Mouse (Mus musculus): Measurements from ENCODE around the gene Strn4.

Strn4 gene

GRCm38 (mm10) chr7:16810920-16811648 is 4.6 kb upstream of the Strn4 start:
- no peak for DNase-seq (ENCODE audit: extremely low read depth, low read depth)

GRCm38 (mm10) chr7:16811649-16812070 is 4.0 kb upstream of the Strn4 start:
- no peak for DNase-seq (ENCODE audit: extremely low read depth, low read depth)

DNA sequence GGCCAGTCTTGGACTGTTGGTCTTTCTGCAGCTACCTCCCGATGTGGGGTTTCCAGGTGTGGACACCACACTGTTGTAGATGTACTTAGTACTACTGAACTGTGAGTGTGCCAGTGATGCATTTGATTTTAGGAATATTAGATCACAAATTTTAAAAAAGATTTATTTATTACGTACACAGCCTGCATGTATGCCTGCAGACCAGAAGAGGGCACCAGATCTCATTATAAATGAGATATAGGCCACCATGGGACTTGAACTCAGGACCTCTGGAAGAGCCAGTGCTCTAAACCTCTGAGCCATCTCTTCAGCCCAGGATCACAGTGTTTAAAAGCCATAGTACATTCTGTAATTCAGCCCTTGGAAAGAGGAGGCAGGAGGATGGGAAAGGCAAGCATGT is 3.2 kb upstream of the Strn4 start:
- no peak for DNase-seq (ENCODE audit: extremely low read depth, low read depth)

- DNase-seq (ENCODE audit: extremely low read depth, low read depth): no peak
Observed at GRCm38 (mm10) chr7:16816078-16816474, 387 bp downstream of the Strn4 start.

GRCm38 (mm10) chr7:16816475-16817122 is 910 bp downstream of the Strn4 start, which contains the start of gene Fkrp:
Fkrp (minus strand) TSS chr7:16816732.
- no peak for DNase-seq (ENCODE audit: extremely low read depth, low read depth)

DNA sequence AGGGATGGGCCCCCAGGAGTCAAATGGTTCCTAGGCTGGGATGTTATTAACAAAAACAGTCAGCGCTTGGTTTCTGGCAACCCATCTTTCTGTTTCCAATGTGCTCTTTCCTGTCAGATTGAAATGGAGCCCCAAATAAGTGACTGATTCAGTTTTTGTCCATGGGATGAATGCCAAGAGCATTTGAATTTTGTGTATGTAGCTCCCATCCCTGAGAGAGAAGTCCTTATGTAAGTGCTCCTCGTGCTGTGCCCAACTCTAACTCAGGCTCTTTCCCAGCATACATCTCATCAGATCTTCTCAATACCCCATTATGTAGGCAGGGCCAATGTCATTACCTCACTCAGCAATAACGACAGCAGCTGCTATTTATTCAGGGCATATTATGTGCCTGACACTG is 2.0 kb downstream of the Strn4 start:
- no peak for DNase-seq (ENCODE audit: extremely low read depth, low read depth)

- DNase-seq (ENCODE audit: extremely low read depth, low read depth): no peak
Observed at GRCm38 (mm10) chr7:16819794-16820193, 4.1 kb downstream of the Strn4 start.

- DNase-seq (ENCODE audit: extremely low read depth, low read depth): no peak
Observed at GRCm38 (mm10) chr7:16820271-16820763, 4.6 kb downstream of the Strn4 start.

DNA sequence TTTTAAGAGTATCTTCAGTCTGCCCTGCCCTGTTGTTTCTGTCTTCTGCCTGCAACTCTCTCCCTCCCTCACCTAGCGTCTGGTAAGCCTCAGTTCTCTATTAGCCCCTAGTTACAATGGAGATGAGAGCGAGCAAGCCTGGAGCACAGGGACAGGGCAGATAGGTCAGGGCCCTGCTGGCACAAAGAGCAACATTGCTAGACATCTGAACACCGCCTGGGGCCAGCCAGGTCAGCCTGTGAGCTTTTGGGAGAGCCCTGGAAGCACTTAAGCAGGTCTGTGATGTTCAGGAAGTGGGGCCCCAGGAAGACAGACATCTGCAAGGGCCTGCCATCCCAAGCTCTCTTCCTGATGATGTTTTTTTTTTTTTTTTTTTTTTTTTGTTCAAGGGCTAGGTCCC is 5.4 kb downstream of the Strn4 start:
- DNase-seq (ENCODE audit: extremely low read depth, low read depth): no peak

GRCm38 (mm10) chr7:16821669-16822101 is 6.0 kb downstream of the Strn4 start:
- no peak for DNase-seq (ENCODE audit: extremely low read depth, low read depth)

DNA sequence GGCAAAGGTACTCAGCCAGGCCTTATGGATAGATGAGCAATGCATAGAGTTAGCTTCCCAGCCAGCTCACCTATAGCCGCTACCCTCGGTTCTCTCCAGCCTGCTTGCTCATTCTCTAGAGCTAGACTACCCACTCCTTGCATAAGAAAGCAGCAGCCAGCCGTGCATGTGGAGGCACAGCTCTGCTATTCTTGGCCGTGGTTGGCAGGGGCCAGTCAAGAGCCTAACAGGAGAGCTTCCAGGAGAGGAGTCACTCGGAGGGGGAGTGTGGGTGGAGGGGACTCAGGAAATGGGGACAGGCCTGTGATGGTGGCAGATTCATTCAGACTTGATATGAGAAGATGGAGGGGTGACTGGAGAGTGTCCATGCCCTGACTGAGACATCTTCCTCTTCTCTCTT is 8.0 kb downstream of the Strn4 start:
- DNase-seq (ENCODE audit: extremely low read depth, low read depth): no peak

- no peak for DNase-seq (ENCODE audit: extremely low read depth, low read depth)
Observed at GRCm38 (mm10) chr7:16825785-16826184, 10.1 kb downstream of the Strn4 start.

GRCm38 (mm10) chr7:16826571-16826970 is 10.9 kb downstream of the Strn4 start:
- no peak for DNase-seq (ENCODE audit: extremely low read depth, low read depth)

- no peak for DNase-seq (ENCODE audit: extremely low read depth, low read depth)
Observed at GRCm38 (mm10) chr7:16827274-16827673, 11.6 kb downstream of the Strn4 start.

GRCm38 (mm10) chr7:16830449-16830848 is 14.8 kb downstream of the Strn4 start:
- DNase-seq (ENCODE audit: extremely low read depth, low read depth): no peak

DNA sequence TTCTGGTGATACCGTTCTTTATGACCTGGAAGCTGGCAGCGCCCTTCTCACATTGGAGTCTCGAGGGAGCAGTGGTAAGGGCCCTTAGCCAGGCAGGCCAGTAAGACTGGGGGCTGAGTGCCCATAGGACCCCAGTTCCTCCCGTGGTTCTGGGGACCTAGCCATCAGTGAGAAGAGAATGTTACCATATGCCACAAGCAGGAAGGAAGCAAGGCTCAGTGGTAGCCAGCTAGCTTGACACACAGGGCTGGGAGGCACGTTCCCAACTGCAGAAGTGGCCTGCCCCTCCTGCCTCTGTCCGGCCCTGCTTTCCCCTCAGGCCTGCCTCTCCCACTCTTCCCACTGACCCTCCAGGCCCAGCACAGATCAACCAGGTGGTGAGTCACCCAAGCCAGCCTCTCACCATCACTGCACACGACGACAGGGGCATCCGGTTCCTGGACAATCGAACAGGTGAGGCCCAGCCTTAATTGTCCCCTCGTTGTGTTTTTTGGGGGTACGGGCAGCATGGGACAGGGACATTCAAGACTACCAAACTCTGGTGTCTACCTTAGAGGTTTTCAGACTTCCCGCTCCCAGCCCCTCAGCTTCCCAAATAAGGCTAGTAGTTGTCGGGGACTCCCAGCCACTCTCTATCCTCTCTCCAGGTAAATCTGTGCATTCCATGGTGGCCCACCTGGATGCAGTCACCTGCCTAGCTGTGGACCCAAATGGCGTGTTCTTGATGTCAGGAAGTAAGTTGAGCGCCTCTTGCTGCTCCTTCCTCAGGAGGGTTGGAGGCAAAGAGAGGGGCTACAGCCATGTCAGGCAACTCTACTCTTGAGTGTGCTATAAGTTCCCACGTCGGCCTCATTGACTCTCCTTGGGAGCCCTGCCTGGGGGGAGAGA is 22.5 kb downstream of the Strn4 start:
- DNase-seq (ENCODE audit: extremely low read depth, low read depth): no peak

DNA sequence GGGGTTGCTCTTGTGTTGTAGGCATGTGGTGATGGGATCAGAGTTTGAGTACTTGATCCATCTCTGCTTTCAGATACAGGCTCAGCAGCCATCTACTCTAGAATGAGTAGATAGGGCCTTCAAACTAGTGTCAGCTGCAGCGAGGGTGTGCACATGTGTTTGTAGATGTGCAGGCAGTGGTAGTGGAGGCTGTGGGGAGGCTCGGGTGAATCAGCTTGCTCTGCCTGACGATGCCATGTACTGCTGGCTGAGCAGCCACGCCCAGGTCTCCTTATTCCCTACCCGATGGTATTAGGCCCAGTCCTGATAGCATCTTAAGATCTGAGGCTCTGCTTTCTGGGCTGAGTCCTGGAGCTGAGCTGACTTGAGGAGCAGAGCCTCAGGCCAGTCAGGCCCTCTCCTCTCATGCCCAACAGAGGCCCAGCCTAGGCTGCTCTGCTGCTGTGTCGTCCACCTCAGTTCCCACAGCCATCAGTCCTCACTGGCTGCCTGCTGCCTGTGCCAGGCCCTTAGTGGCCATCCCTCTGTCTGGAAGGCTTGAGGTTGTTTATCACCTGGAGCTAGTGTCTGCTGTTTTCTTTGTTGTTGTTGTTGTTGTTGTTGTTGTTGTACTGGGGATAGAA is 23.2 kb downstream of the Strn4 start:
- no peak for DNase-seq (ENCODE audit: extremely low read depth, low read depth)

GRCm38 (mm10) chr7:16839427-16840108 is 23.9 kb downstream of the Strn4 start:
- DNase-seq (ENCODE audit: extremely low read depth, low read depth): no peak

DNA sequence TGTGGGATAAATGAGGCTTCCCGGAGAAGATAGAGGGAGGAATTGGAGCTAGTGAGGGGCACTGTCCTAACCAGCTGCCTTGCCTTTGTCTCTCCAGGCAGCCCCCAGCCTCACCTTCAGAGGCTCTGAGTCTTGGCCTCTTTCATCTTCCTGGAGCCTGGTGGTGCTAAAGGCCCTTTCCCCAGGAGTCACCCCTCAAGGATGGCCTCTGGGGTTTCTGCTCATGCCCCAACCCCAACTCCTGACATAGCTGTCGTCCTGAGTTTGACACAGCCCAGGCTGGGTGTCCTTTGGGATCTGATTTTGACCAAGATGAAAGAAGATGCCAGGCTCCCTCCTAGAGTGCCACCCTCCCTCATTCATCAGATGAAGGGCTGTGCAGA is 24.4 kb downstream of the Strn4 start:
- no peak for DNase-seq (ENCODE audit: extremely low read depth, low read depth)

DNA sequence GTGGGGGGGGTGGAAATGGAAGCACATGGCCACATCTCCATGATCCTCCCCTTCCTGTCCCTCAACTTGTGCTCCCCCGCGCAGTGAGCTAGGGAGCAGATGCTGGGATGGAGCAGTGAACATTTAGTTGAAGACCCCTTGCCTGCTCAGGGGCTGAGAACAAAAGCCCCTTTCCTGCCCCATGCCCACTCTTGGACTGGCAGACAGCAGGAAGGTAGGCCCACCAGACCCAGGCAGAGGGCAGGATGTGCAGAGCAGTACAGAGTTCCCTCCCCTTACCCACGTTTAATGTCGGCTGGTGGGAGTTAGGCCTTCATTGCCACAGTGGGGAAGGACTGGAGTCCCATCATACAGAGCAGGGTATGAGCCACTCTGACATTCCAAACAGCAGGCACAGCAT is 25.4 kb downstream of the Strn4 start:
- DNase-seq (ENCODE audit: extremely low read depth, low read depth): no peak

Data from MEL-GATA-1-ER (cell line).